Comparison of ENCODE assay signal across 25 mouse cellular contexts in genomic region chr14:98038524-98038923, GRCm38 (mm10).
DNase-seq lines count a peak whose midpoint lies in the region; ATAC-seq lines count a peak whose summit lies in the region.
"Had no signal": no experiment of that assay in that cellular context is flagged by ENCODE, and none has a peak within 500 bp of the region (broad histone marks: within the 10 kb centered on the region; RNA-seq: fewer than 3 reads in every experiment).

No protein-coding gene starts in this region.

- H3K27me3 ChIP-seq in heart, embryonic 15.5 days, result no peaks in the 10 kb centered on the region
- H3K27me3 ChIP-seq in midbrain, embryonic 11.5 days (ENCODE audit: control insufficient read depth, insufficient read depth, low read length), result no peaks in the 10 kb centered on the region
- no peaks in the 10 kb centered on the region for H3K27me3 ChIP-seq in midbrain, embryonic 16.5 days (ENCODE audit: control insufficient read depth, insufficient read depth, low read depth, low read length)
- H3K27me3 ChIP-seq in embryonic facial prominence, embryonic 11.5 days (ENCODE audit: control insufficient read depth, insufficient read depth, low read length), result no peaks in the 10 kb centered on the region
- H3K27me3 ChIP-seq: hindbrain, embryonic 12.5 days; liver, embryonic 15.5 days; midbrain, embryonic 13.5 days; neural tube, embryonic 12.5 days had no signal

- H3K4me3 ChIP-seq in heart, embryonic 15.5 days, result no peak overlapping the region
- no peak overlapping the region for H3K4me3 ChIP-seq in midbrain, embryonic 11.5 days (ENCODE audit: low read depth, low read length)
- H3K4me3 ChIP-seq in midbrain, embryonic 16.5 days (ENCODE audit: low read depth, low read length), result no peak overlapping the region
- no peak overlapping the region for H3K4me3 ChIP-seq in embryonic facial prominence, embryonic 11.5 days (ENCODE audit: low read depth, low read length)
- H3K4me3 ChIP-seq: hindbrain, embryonic 12.5 days; left cerebral cortex, adult 2 months; liver, embryonic 15.5 days; midbrain, embryonic 13.5 days; neural tube, embryonic 12.5 days had no signal

- H3K27ac ChIP-seq in heart, embryonic 15.5 days, result no peak overlapping the region
- no peak overlapping the region for H3K27ac ChIP-seq in midbrain, embryonic 11.5 days (ENCODE audit: low read depth, low read length)
- no peak overlapping the region for H3K27ac ChIP-seq in midbrain, embryonic 16.5 days (ENCODE audit: low read length)
- H3K27ac ChIP-seq in embryonic facial prominence, embryonic 11.5 days (replicated peaks; ENCODE audit: low read depth, low read length), result no peak overlapping the region
- H3K27ac ChIP-seq: hindbrain, embryonic 12.5 days; left cerebral cortex, adult 2 months; liver, embryonic 15.5 days; macrophage; midbrain, embryonic 13.5 days; neural tube, embryonic 12.5 days had no signal

- H3K9me3 ChIP-seq in heart, embryonic 15.5 days (replicated peaks), result no peaks in the 10 kb centered on the region
- no peaks in the 10 kb centered on the region for H3K9me3 ChIP-seq in midbrain, embryonic 11.5 days (ENCODE audit: control insufficient read depth, low read length)
- no peaks in the 10 kb centered on the region for H3K9me3 ChIP-seq in midbrain, embryonic 16.5 days (replicated peaks; ENCODE audit: control insufficient read depth, low read length, poor library complexity, severe bottlenecking)
- no peaks in the 10 kb centered on the region for H3K9me3 ChIP-seq in embryonic facial prominence, embryonic 11.5 days (replicated peaks; ENCODE audit: control insufficient read depth, low read length)
- H3K9me3 ChIP-seq: hindbrain, embryonic 12.5 days; liver, embryonic 15.5 days; midbrain, embryonic 13.5 days; neural tube, embryonic 12.5 days had no signal

- H3K36me3 ChIP-seq in heart, embryonic 15.5 days, result no peaks in the 10 kb centered on the region
- H3K36me3 ChIP-seq in midbrain, embryonic 11.5 days (ENCODE audit: control insufficient read depth, insufficient read depth, low read length), result no peaks in the 10 kb centered on the region
- no peaks in the 10 kb centered on the region for H3K36me3 ChIP-seq in midbrain, embryonic 16.5 days (ENCODE audit: control insufficient read depth, insufficient read depth, low read length)
- H3K36me3 ChIP-seq in embryonic facial prominence, embryonic 11.5 days (replicated peaks; ENCODE audit: control insufficient read depth, insufficient read depth, low read depth, low read length), result no peaks in the 10 kb centered on the region
- H3K36me3 ChIP-seq: hindbrain, embryonic 12.5 days; liver, embryonic 15.5 days; midbrain, embryonic 13.5 days; neural tube, embryonic 12.5 days had no signal

- H3K9ac ChIP-seq in heart, embryonic 15.5 days, result no peak overlapping the region
- H3K9ac ChIP-seq in midbrain, embryonic 11.5 days (ENCODE audit: low read length), result no peak overlapping the region
- H3K9ac ChIP-seq in midbrain, embryonic 16.5 days (ENCODE audit: low read depth, low read length), result no peak overlapping the region
- no peak overlapping the region for H3K9ac ChIP-seq in embryonic facial prominence, embryonic 11.5 days (replicated peaks; ENCODE audit: low read length)
- H3K9ac ChIP-seq: hindbrain, embryonic 12.5 days; liver, embryonic 15.5 days; midbrain, embryonic 13.5 days; neural tube, embryonic 12.5 days had no signal

- ATAC-seq in heart, embryonic 15.5 days (replicated peaks; ENCODE audit: insufficient number of reproducible peaks, insufficient read depth, low FRiP score, low read depth), result peak; percentile 43; the same call in 1 of the 2 replicates
- no peak for ATAC-seq in midbrain, embryonic 11.5 days (ENCODE audit: low FRiP score)
- no peak for ATAC-seq in midbrain, embryonic 16.5 days
- ATAC-seq in embryonic facial prominence, embryonic 11.5 days (replicated peaks; ENCODE audit: insufficient number of reproducible peaks, low FRiP score, low TSS enrichment, low read depth), result 0 out of 2 replicates have a peak, but pooled peaks have one; percentile 44
- peak; percentile 63 for ATAC-seq in megakaryocyte-erythroid progenitor cell, adult 5-6 weeks (replicated peaks; ENCODE audit: low FRiP score, low TSS enrichment, poor library complexity, severe bottlenecking)
- ATAC-seq in activated CD4-positive, CD25-positive, alpha-beta regulatory T cell, adult 4 months, result no peak
- ATAC-seq: forebrain, embryonic 14.5 days; midbrain, embryonic 13.5 days had no signal

- no peaks in the 10 kb centered on the region for H3K4me1 ChIP-seq in heart, embryonic 15.5 days (replicated peaks)
- H3K4me1 ChIP-seq in midbrain, embryonic 11.5 days (ENCODE audit: control insufficient read depth, insufficient read depth, low read length), result 0 out of 2 replicates have a peak, but pooled peaks cover 2% of the 10 kb centered on the region
- H3K4me1 ChIP-seq in midbrain, embryonic 16.5 days (ENCODE audit: control insufficient read depth, insufficient read depth, low read length), result no peaks in the 10 kb centered on the region
- no peaks in the 10 kb centered on the region for H3K4me1 ChIP-seq in embryonic facial prominence, embryonic 11.5 days (ENCODE audit: control insufficient read depth, insufficient read depth, low read length)
- H3K4me1 ChIP-seq: hindbrain, embryonic 12.5 days; liver, embryonic 15.5 days; midbrain, embryonic 13.5 days; neural tube, embryonic 12.5 days had no signal

- 24% methylated on average over 1 of the region's 1 CpGs for WGBS in heart, embryonic 15.5 days
- 68% methylated on average over 1 of the region's 1 CpGs for WGBS in midbrain, embryonic 11.5 days
- WGBS in midbrain, embryonic 16.5 days, result 48% methylated on average over 1 of the region's 1 CpGs
- WGBS in embryonic facial prominence, embryonic 11.5 days, result 11% methylated on average over 1 of the region's 1 CpGs

- H3K4me2 ChIP-seq in heart, embryonic 15.5 days, result no peak overlapping the region
- H3K4me2 ChIP-seq in midbrain, embryonic 11.5 days, result no peak overlapping the region
- no peak overlapping the region for H3K4me2 ChIP-seq in midbrain, embryonic 16.5 days (ENCODE audit: low read length)
- H3K4me2 ChIP-seq in embryonic facial prominence, embryonic 11.5 days (ENCODE audit: low read depth, low read length), result no peak overlapping the region
- H3K4me2 ChIP-seq: hindbrain, embryonic 12.5 days; liver, embryonic 15.5 days; midbrain, embryonic 13.5 days; neural tube, embryonic 12.5 days had no signal

- intact Hi-C loops in heart, postnatal 25 days (cut with DNase I), result loop anchor here (10.0 kb wide), 1 partner anchor 126 kb away; the partner anchor contains the start of gene Dach1

- no peak for DNase-seq in heart, postnatal 25 days (ENCODE audit: low spot score)
- DNase-seq in midbrain, embryonic 11.5 days (ENCODE audit: low spot score, missing footprints), result peak; percentile 88
- DNase-seq in embryonic facial prominence, embryonic 11.5 days (ENCODE audit: low spot score), result peak; percentile 55
- no peak for DNase-seq in layer of hippocampus, postnatal 10 days (ENCODE audit: low spot score in 2 of 2)
- DNase-seq: adrenal gland, postnatal 10 days; cerebellum, adult 2 months; gastrocnemius, postnatal 25 days; heart, postnatal 14 days; kidney, adult 8-10 months; layer of hippocampus, adult 9-11 months; liver; retina, postnatal 1 day; right cerebral cortex, postnatal 25 days; thymus, postnatal 25 days had no signal

Comparison
In these comparisons a context has a peak if more than half of its experiments do, and no peak if none do; other contexts are left out.
1. ATAC-seq: peak in heart, embryonic 15.5 days (single experiment), embryonic facial prominence, embryonic 11.5 days (single experiment) and megakaryocyte-erythroid progenitor cell, adult 5-6 weeks (single experiment); none in midbrain, embryonic 11.5 days (single experiment), midbrain, embryonic 16.5 days (single experiment) and activated CD4-positive, CD25-positive, alpha-beta regulatory T cell, adult 4 months (single experiment).
2. DNase-seq: peak in midbrain, embryonic 11.5 days (single experiment) and embryonic facial prominence, embryonic 11.5 days (single experiment); none in heart, postnatal 25 days (single experiment) and layer of hippocampus, postnatal 10 days (0 of 2).